Mouse (Mus musculus): ENCODE results near the gene Plekho1.

DNA sequence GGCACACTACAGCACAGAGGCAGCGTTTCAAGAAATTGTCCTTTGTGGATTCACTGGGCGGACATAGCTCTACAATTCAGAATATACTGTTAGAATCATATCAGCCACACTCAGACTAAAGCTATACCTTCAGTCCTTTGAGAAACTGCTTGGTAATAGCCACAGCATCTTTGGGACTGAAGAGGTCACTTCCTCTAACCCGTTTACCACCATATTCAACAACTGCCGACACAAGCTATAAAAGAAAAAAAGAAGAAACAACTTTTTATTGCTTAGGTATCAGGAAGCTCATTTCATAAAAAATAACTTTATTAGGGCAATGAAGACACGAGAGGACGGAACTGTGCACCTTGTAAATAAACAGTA, 36.8 kb upstream of the Plekho1 start:
- TF ChIP-seq CTCF (IDR thresholded peaks at IDR 0.05; ENCODE audit: low read depth) (no peak), EP300 (optimal IDR thresholded peaks at IDR 0.05) (no peak)
